Mouse (Mus musculus): Measurements from ENCODE around the gene Nectin2.

GRCm38 (mm10) chr7:19699827-19700148, 50.5 kb downstream of the Nectin2 start:
- TF ChIP-seq CTCF (IDR thresholded peaks at IDR 0.05; ENCODE audit: low read depth) (no peak), EP300 (optimal IDR thresholded peaks at IDR 0.05) (no peak)
